Mouse (Mus musculus): ENCODE measurements at regions not wholly inside any gene's neighbourhood (a gene's known extent, or its start where the extent isn't known, plus 50 kb on each side); places are given as distances from the start of the nearest gene placed in this dataset.

- no peak for TF ChIP-seq CTCF (IDR thresholded peaks at IDR 0.05)
- Histone ChIP-seq H3K4me3 (ENCODE audit: low read depth, low read length) (no peak overlapping the region), H3K4me1 (ENCODE audit: insufficient read depth, low read length) (no peaks in the 10 kb centered on the region), H3K36me3 (ENCODE audit: insufficient read depth, low read length) (no peaks in the 10 kb centered on the region), H3K4me2 (ENCODE audit: low read depth, low read length, poor library complexity, severe bottlenecking) (no peak overlapping the region), H3K9me3 (ENCODE audit: low read length) (no peaks in the 10 kb centered on the region), H3K27ac (ENCODE audit: low read depth, low read length) (no peak overlapping the region), H3K9ac (replicated peaks; ENCODE audit: low read length, poor library complexity, severe bottlenecking) (no peak overlapping the region), H3K27me3 (ENCODE audit: insufficient read depth, low read length) (no peaks in the 10 kb centered on the region)
- no peak for ATAC-seq (ENCODE audit: low FRiP score)
- 94% methylated on average over 2 of the region's 2 CpGs for WGBS
- DNase-seq (ENCODE audit: low spot score): no peak
Observed at GRCm38 (mm10) chr13:37197136-37197535, 147.1 kb upstream of the F13a1 start.

GRCm38 (mm10) chr13:37195857-37196256, 145.8 kb upstream of the F13a1 start:
- Histone ChIP-seq H3K27me3 (ENCODE audit: insufficient read depth, low read length) (no peaks in the 10 kb centered on the region), H3K4me3 (ENCODE audit: low read depth, low read length) (no peak overlapping the region), H3K9ac (replicated peaks; ENCODE audit: low read length, poor library complexity, severe bottlenecking) (no peak overlapping the region), H3K27ac (ENCODE audit: low read depth, low read length) (no peak overlapping the region), H3K4me2 (ENCODE audit: low read depth, low read length, poor library complexity, severe bottlenecking) (no peak overlapping the region), H3K9me3 (ENCODE audit: low read length) (no peaks in the 10 kb centered on the region), H3K4me1 (ENCODE audit: insufficient read depth, low read length) (no peaks in the 10 kb centered on the region), H3K36me3 (ENCODE audit: insufficient read depth, low read length) (no peaks in the 10 kb centered on the region)
- WGBS: 74% methylated on average over 1 of the region's 1 CpGs
- TF ChIP-seq CTCF (IDR thresholded peaks at IDR 0.05): no peak
- no peak for ATAC-seq (ENCODE audit: low FRiP score)
- no peak for DNase-seq (ENCODE audit: low spot score)

GRCm38 (mm10) chr13:37181169-37181787, 131.2 kb upstream of the F13a1 start:
- no peaks in the 10 kb centered on the region for H3K9me3 ChIP-seq (ENCODE audit: low read length)
- H3K9ac ChIP-seq (replicated peaks; ENCODE audit: low read length, poor library complexity, severe bottlenecking): no peak overlapping the region
- WGBS: 78% methylated on average over 9 of the region's 9 CpGs
- no peaks in the 10 kb centered on the region for H3K36me3 ChIP-seq (ENCODE audit: insufficient read depth, low read length)
- H3K4me1 ChIP-seq (ENCODE audit: insufficient read depth, low read length): no peaks in the 10 kb centered on the region
- ATAC-seq (ENCODE audit: low FRiP score) (no peak), DNase-seq (ENCODE audit: low spot score) (no peak)
- H3K4me2 ChIP-seq (ENCODE audit: low read depth, low read length, poor library complexity, severe bottlenecking): no peak overlapping the region
- no peak overlapping the region for H3K4me3 ChIP-seq (ENCODE audit: low read depth, low read length)
- no peak for TF ChIP-seq CTCF (IDR thresholded peaks at IDR 0.05)
- no peaks in the 10 kb centered on the region for H3K27me3 ChIP-seq (ENCODE audit: insufficient read depth, low read length)
- no peak overlapping the region for H3K27ac ChIP-seq (ENCODE audit: low read depth, low read length)

- Histone ChIP-seq H3K27me3 (ENCODE audit: insufficient read depth, low read length) (no peaks in the 10 kb centered on the region), H3K4me1 (ENCODE audit: insufficient read depth, low read length) (no peaks in the 10 kb centered on the region), H3K27ac (ENCODE audit: low read depth, low read length) (no peak overlapping the region), H3K4me3 (ENCODE audit: low read depth, low read length) (no peak overlapping the region), H3K36me3 (ENCODE audit: insufficient read depth, low read length) (no peaks in the 10 kb centered on the region), H3K9me3 (ENCODE audit: low read length) (no peaks in the 10 kb centered on the region), H3K9ac (replicated peaks; ENCODE audit: low read length, poor library complexity, severe bottlenecking) (no peak overlapping the region), H3K4me2 (ENCODE audit: low read depth, low read length, poor library complexity, severe bottlenecking) (no peak overlapping the region)
- ATAC-seq (ENCODE audit: low FRiP score): no peak
- no peak for DNase-seq (ENCODE audit: low spot score)
- no peak for TF ChIP-seq CTCF (IDR thresholded peaks at IDR 0.05)
- WGBS: 87% methylated on average over 1 of the region's 1 CpGs
Observed at GRCm38 (mm10) chr13:37176526-37176925, 126.5 kb upstream of the F13a1 start.

GRCm38 (mm10) chr13:37175997-37176396, 126.0 kb upstream of the F13a1 start:
- 84% methylated on average over 8 of the region's 8 CpGs for WGBS
- Histone ChIP-seq H3K9ac (replicated peaks; ENCODE audit: low read length, poor library complexity, severe bottlenecking) (no peak overlapping the region), H3K4me1 (ENCODE audit: insufficient read depth, low read length) (no peaks in the 10 kb centered on the region), H3K36me3 (ENCODE audit: insufficient read depth, low read length) (no peaks in the 10 kb centered on the region), H3K4me2 (ENCODE audit: low read depth, low read length, poor library complexity, severe bottlenecking) (no peak overlapping the region), H3K27ac (ENCODE audit: low read depth, low read length) (no peak overlapping the region), H3K9me3 (ENCODE audit: low read length) (no peaks in the 10 kb centered on the region), H3K4me3 (ENCODE audit: low read depth, low read length) (no peak overlapping the region), H3K27me3 (ENCODE audit: insufficient read depth, low read length) (no peaks in the 10 kb centered on the region)
- no peak for DNase-seq (ENCODE audit: low spot score)
- ATAC-seq (ENCODE audit: low FRiP score): no peak
- no peak for TF ChIP-seq CTCF (IDR thresholded peaks at IDR 0.05)

- ATAC-seq (ENCODE audit: low FRiP score): no peak
- H3K36me3 ChIP-seq (ENCODE audit: insufficient read depth, low read length): no peaks in the 10 kb centered on the region
Observed at GRCm38 (mm10) chr13:37158831-37159522, 108.9 kb upstream of the F13a1 start.

More at GRCm38 (mm10) chr13:37158831-37159522, 108.9 kb upstream of the F13a1 start:
- Histone ChIP-seq H3K9me3 (ENCODE audit: low read length) (no peaks in the 10 kb centered on the region), H3K27me3 (ENCODE audit: insufficient read depth, low read length) (no peaks in the 10 kb centered on the region), H3K9ac (replicated peaks; ENCODE audit: low read length, poor library complexity, severe bottlenecking) (no peak overlapping the region), H3K4me2 (ENCODE audit: low read depth, low read length, poor library complexity, severe bottlenecking) (no peak overlapping the region), H3K4me1 (ENCODE audit: insufficient read depth, low read length) (no peaks in the 10 kb centered on the region), H3K27ac (ENCODE audit: low read depth, low read length) (no peak overlapping the region), H3K4me3 (ENCODE audit: low read depth, low read length) (no peak overlapping the region)
- no peak for DNase-seq (ENCODE audit: low spot score)
- 67% methylated on average over 4 of the region's 4 CpGs for WGBS
- no peak for TF ChIP-seq CTCF (IDR thresholded peaks at IDR 0.05)
